Mouse (Mus musculus): ENCODE data around the gene Paxx. TPM values are rescaled to one million over a fixed set of nuclear protein-coding genes. Genes with fewer than 3 reads are reported as not detected.

Paxx gene
- 10 to 100 TPM; 70.4 to 92.1 (median 89.2) TPM for polyA plus RNA-seq (2017; shearing (Covaris generic))

- peak; percentile 88 for ATAC-seq
These were observed at the start of gene Paxx for GRCm38 (mm10) chr2:25460551-25461309. Gene Paxx (minus strand): TSS chr2:25461094.

- ATAC-seq: no peak
These were observed 49.0 kb upstream of the Paxx start for GRCm38 (mm10) chr2:25509912-25510311.

DNA sequence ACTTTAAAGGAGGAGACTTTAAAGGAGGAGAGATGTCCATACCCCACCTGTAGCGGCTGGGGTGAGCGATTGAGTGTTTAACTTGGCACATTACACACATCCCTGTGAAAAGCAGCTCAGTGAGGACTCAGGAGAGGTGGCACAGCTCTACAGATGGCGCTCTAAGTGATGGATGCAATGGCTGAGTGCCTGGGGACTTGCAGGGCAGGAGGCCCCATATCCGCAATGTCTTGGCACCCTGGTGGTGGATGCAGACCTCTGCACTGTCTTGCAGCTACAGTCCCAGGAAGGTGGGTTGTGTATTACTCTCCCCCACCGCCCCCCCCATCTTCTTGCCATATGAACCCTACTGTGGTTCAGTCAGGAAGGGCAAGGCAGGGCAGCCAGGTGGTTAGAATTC, 46.1 kb upstream of the Paxx start:
- ATAC-seq: peak; percentile 41

- no peak for ATAC-seq
These were observed 45.0 kb upstream of the Paxx start for GRCm38 (mm10) chr2:25505860-25506259.

GRCm38 (mm10) chr2:25505000-25505399, 44.1 kb upstream of the Paxx start:
- ATAC-seq: no peak

DNA sequence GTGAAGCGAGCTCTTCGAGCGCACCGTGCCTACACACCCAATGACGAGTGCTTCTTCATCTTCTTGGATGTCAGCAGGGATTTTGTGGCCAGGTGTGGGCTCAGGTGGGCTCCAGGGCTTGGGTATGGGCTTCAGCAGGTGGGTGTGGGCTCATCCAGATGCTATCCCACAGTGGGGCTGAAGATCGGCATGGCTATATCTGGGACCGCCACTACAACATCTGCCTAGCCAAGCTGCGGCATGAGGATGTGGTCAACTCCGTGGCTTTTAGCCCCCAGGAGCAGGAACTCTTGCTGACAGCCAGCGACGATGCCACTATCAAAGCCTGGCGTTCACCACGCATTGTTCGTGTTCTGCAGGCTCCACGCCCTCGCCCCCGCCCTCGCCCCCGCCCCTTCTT, 43.6 kb upstream of the Paxx start:
- no peak for ATAC-seq

DNA sequence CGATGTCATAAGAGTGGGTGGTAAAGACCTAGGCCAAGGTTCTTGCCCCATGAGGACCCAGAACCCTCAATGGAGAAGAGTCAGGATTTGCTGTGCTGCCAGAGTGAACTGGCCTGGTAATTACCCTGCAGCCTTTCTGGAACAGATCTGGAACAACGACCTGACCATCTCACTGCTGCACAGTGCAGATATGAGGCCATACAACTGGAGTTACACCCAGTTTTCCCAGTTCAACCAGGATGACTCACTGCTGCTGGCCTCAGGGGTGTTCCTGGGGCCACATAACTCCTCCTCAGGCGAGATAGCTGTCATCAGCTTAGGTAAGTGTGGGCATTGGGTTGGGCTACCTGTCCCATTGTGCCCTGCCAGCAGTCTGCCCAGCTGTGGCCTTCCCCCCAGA, 41.8 kb upstream of the Paxx start:
- no peak for ATAC-seq

GRCm38 (mm10) chr2:25501593-25502486, 40.9 kb upstream of the Paxx start, which contains the start of gene C8g:
Gene C8g (minus strand): TSS chr2:25501719.
- ATAC-seq: no peak

GRCm38 (mm10) chr2:25500576-25501405, 39.9 kb upstream of the Paxx start, which contains the start of gene Fbxw5:
Gene Fbxw5 (plus strand): TSS chr2:25500750.
- peak; percentile 91 for ATAC-seq

DNA sequence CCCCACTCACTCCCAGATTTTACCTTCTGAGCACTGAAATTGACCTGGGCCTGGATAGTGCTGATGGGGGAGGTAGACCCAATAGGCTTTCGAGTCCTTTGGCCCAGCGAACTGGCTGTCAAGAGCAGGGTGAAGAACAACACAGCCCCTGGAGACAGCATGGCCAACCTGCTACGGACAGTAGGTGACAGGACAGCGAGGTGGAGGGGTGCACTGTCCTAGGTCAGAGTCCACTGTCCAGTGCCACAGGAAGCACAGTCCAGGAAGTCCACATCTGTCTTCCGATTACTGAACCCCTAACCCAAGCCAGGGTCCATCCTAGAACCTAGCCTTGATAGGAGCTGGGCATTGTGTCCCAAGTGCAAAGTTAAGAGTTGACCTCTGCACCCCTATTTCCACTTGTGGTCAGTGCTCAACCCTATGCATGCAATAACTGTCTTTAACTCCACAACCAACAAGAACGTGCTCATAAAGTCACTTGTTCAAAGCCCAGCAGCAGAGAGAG, 39.2 kb upstream of the Paxx start:
- no peak for ATAC-seq

- ATAC-seq: no peak
These were observed 38.0 kb upstream of the Paxx start for GRCm38 (mm10) chr2:25498622-25499478.

GRCm38 (mm10) chr2:25497846-25498575, 37.1 kb upstream of the Paxx start:
- peak; percentile 25 for ATAC-seq

GRCm38 (mm10) chr2:25496462-25496861, 35.6 kb upstream of the Paxx start:
- ATAC-seq: no peak

GRCm38 (mm10) chr2:25493476-25493961, 32.6 kb upstream of the Paxx start, which contains the start of gene Lcn12:
Gene Lcn12 (minus strand): TSS chr2:25493911.
- ATAC-seq: no peak

DNA sequence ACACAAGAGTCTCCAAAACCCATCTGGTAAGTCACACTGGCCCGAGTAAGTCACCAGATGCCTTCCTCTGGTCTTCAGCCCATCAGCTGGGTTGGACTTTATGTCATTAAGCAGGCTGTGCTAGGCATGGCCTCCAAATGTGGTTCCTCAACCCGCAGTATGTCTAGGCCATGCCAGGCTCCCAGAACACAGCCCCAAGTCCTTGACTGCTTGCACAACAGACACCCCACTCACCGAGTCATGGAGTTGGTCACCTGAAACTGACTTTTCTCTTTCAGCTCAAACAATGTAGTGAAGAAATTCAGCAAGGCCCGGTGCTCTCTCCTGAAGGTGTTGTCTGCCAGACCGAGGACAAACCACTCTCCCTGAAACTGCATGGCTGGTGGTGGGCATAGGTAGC, 32.1 kb upstream of the Paxx start:
- ATAC-seq: no peak

- ATAC-seq: no peak
These were observed 27.8 kb upstream of the Paxx start for GRCm38 (mm10) chr2:25488671-25489068.

DNA sequence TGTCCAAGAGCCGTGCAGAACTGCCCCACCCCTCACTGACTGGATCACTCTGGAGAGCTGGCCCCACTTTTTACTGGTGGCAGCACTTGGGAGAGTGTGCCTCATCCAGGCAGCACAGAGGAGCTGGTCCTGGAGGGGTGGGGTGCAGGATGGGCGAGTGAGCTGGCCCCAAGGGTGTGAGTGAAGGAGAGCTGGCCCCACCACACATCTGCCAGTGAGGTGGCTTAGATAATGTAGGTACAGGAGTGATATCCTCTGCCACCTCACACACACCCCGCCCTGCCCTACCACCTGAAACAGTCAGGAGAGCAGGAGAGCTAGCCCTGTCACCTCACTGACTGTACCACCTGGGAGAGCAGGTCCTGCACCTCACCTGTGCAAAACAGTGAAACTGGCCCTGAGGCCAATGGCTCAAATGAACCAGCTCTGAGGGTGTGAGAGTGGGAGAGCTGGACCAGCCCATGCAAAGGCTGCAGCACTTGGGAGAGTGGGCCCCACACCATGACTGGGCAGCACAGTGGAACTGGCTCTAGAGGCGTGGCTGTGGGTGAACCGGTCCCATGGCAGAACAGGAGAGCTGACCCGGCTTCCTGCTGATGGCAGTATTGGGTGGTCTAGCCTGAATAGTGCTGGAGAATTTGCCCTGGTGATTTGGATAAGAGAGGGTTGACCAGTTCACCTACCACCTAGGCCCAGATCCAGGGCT, 27.2 kb upstream of the Paxx start:
- ATAC-seq: no peak

DNA sequence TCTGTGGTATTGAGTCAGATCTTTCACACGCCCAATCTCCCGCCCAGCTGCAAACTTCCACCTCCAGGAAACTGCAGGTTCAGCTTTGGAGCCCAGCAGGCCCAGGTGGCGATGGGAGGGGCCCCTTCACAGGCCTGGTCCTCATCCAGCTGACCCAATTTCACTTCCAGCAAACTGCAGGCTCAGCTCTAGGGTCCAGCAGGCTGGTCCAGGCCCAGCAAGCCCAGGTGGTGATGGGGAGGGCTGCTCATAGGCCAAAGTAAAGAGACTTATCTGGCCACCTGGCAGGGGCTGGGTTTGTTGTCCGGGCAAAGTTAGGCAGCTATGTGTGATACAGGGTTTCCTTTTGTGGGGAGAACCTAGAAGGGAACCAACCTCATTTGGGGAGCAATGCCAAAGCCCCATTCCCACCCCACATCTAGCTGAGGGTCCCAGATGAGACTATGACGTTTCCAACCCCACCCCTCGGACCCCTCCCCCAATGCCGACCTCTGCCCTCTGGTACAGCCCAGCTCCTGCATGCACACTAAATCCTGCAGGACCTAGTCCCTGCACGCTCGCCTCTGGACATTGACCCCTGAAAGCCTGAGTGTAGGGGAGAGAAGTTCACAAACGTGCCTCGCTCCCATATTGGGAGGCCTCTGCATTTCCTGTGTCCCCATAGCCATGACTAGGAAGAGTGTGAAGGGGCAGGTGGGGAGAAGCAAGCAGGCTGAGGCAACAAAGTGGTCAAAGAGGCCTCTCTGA, 24.2 kb upstream of the Paxx start:
- no peak for ATAC-seq

DNA sequence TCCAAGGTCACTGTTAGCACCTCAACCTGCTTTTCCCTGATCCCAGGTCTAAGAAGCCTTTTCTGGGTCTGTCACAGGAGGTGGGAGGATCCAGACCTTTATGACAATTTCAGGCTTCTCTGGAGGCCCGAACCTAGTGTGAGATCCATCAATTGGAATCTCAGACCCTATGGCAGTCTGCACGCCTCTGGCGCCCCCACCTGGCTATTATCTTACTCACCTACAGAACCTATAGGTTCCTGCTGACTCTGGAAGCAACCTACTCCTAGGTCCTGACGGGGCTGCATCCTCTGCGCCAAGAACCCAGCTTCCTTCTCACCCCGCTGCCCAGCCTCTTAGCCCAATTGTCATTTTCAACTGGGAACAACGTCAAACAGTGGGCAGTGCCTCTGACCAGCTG, 22.1 kb upstream of the Paxx start:
- ATAC-seq: peak; percentile 90
